Mouse (Mus musculus) NIH3T3 (cell line): Measurements from ENCODE around the gene AI661453.
"Not testable (repeated sequence)": the region's sequence is repeated elsewhere in the genome, so short reads cannot be mapped to it uniquely, and the experiment has no call there.

Source experiments
- DNase-seq: peaks from one replicate; pipeline ENCODE4 v3.0.0-alpha.2; 2012; ENCODE audit warnings: low read depth

The AI661453 gene

DNA sequence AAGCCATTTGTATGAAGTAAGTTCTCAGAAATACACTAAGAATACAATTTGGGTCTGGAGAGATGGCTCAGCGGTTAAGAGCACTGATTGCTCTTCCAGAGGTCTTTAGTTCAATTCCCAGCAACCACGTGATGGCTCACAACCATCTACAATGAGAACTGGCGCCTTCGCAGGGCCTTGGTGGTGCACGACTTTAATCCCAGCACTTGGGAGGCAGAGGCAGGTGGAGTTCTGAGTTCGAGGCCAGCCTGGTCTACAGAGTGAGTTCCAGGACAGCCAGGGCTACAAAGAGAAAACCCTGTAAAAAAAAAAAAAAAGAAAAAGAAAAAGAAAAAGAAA is 66.3 kb downstream of the AI661453 start:
- DNase-seq = not testable (repeated sequence)

DNA sequence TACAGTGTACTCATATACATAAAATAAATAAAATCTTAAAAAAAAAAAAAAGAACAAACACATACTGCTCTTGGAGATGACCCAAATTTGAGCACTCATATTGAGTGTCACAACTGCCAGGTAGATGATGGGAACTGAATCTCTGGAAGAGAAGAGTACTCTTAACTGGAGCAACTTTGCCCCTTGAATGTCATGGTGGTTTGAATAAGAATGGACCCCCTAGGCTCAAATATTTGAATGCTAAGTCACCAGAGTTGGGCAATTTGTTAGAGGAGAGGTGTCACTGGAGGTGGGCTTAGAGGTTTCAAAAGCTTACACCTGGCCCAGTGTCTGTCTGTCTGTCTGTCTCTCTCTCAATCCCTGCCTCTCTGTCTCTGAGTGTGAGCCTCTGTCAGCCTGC is 67.3 kb downstream of the AI661453 start:
- no peak for DNase-seq

DNA sequence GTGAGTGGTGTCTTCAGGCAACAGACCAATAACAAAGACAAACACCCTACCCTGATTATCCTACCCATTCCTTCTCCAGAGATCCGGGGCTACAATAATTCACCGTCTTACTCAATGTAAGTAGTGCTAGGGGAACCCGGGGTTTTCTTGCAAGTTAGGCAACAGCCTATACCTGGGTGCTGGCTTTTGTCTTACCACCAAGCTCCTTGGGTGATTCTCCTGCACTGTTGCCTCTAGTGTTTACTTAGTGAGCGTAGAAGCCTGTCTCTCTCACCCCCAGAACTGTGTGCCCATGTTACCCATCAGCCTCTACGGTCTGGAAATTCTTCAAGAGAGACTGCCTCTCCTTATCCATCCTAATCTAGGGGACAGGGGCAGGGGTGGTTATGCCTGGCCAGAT is 67.8 kb downstream of the AI661453 start:
- DNase-seq = no peak

DNA sequence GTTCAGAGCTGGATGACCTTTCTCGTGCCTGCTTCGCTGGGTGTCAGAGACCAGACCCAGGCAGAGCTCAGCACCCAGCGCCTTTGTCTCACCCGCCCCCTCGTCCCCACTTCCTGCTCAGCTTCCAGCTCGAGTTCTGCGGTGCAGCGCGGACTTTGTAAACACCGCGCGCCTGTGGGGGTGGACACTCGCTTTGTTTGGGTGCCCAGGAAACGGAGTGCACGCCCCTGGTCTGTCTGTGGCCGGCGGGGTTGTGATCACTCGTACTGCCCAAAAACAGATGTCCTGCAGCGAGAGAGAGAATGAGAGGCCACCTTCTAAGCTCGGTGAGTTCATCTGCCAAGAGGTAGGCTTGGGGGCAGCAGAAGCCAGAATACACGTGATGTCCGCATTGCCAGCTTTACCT is 68.5 kb downstream of the AI661453 start, which contains the start of gene Ccnd3:
Gene Ccnd3 (plus strand): TSS at position 111 of the 406 bp plus-strand sequence.
- DNase-seq = peak; percentile 63

DNA sequence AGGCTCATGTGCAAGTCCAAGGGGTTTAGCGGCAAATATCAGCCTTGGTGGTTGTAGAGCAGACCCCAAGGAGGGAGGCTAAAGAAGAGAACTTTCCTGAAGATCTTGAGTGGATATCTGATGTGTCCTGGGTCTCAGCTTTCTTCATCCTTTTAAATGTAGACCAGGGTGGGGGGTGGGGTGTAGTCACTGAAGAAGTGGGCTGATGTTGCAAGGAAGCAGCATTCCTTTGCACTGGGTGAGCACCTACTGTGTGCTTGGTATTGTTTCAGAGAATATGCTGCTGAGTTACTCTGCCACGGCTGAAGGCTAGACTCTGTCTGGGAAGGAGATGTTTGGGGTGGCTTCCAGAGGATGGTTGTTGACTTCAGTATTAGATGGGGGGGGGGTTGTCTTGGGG is 69.2 kb downstream of the AI661453 start:
- DNase-seq = no peak

DNA sequence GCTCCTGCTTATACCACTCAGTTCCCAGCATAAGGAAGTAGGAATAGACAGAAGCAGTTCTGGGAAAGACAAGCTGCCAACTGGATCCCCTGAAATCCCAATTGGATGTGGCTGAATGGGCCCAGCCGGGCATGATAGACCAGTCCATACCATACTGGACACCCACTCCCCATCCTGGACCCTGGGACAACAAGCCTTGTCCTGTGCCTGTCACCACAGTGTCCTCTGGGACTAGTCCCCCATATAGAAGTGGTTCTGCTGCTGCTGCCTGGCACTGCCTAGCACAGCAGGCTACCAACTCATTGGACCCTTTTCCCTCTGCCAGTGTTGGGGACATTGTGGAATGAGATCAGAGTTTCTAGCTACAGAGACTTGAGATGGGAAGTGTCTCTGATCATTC is 69.6 kb downstream of the AI661453 start:
- no peak for DNase-seq

DNA sequence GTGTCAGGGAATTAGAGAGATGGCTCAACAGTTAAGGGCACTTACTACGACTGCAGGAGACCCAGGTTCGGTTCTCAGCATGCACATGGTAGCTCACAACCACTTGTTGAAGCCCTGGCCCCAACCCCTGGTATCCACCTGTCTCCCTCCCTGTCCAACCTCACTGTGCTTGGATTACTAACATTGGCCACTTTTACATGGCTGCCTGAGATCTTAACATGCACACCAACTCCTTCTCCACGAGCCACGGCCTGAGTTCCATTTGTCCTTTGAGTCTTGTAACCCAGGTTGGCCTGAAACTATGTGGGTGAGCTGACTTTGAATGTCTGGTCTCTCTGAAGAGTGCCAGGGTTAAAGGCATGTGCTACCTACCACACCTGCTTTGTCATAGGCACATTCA is 70.3 kb downstream of the AI661453 start:
- no peak for DNase-seq

DNA sequence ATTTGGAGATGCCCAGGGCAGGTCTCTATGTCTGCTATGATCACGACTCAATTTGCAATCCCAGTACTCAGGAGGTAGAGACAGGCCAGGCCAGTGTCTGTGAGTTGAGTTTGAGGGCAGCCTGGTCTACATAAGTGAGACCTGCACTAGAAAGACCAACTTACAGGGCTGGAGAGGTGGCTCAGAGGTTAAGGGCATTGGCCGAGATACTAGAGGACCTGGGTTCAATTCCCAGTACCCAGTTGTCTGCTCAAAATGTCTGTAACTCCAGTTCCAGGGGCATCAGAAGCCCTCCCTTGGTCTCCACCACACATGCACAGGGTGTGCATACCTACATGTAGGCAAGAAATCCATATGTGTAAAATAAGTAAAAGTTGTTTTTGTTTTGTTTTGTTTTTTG is 71.1 kb downstream of the AI661453 start:
- DNase-seq = no peak

DNA sequence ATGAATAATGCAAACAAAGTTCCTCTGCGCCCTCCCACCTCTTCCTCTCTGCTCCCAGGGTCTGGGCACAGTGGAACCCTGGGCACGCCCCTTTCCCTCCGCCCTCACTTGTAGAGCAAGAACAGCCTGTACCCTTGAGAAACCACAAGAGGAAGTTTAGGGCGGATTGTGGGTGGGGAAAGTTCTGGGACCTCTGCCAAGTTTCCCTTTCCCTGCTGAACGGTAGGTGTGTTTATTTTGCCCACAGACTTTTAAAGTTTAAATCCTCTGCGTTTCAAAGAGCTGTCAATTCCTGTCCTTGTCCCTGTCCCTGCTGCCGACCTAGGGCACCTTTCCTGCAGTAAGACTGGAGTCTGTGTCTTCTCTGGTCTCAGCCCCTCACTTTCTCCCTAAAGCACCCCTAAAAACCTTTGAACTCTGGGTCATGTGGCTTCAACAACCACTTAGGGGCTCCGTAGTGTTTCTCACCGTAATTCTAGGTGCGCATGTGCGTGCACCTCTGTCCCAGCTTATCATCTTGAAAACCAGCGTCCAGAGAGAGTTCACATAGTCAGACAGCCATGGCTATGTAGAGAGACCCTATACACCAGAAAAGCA is 71.7 kb downstream of the AI661453 start:
- peak; percentile 96 for DNase-seq

DNA sequence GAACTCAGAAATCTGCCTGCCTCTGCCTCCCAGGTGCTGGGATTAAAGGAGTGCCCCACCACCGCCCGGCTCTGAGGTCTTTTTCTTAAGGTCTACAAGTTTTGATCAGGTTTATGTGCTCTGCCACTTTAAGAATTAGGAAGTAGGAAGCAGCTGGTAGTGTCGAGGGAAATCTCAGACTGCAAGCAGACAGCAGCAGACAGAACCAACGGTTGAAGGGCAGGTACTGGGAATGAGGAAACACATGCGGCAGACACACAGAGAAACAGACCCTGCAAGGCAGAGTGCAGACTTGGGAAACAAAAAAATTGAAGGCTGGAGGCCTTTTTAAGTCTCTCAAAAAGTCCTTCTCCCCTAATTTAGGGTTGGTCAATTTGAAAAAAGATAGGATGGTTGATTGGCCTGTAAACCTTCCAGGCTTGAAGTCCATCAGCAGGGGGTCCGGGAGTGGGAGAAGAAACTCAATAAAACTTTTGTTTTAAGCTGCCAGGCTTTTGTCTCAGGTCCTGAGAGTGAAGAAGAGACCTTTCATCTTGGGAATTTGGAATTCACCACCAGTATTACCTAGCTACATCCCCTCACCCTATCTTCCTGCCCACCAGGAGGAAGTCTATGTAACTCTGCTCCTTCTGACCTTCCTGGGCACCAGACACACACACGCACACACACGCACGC is 72.8 kb downstream of the AI661453 start:
- no peak for DNase-seq

DNA sequence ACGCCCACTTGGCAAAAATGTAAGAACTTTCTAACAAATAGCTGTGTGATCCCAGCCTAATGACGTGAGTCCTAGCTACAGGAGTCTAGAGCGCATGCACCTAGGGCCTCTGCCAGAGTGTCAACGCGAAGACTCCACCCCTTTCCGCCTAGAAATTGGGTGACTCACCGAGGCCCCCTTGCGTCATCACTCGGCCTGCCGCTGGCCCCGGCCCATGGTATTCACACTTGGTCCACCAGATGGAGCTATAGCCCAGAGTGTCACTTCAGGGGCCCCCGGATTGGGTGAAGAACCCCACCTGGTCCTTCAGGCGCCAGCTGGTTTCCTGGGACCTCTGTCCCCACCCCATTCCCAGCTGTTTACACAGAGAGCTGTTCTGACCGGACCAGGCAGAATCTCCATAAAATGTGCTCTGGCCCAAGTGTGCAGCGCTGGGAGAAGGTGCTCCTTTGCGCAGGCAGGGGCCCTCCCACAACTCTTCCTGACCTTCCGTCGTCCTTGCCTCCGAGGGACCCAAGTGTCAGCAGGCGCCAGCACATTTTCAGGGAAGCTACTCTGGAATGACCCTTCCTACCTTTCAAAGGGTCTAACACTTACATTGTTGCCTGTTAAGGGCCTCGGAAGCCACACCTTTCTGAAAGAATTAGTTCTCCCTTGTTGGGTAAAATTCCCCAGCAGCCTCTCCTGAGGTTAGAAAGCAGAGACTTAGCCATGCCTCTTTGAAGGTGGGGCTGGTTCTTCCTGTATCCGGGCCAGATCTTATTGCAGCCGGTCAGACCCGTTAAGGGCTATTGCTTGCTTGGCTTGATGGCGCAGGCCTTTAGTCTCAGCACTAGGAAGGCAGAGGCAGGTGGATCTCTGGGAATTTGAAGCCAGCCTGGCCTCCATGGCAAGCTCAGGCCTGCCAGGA is 75.0 kb downstream of the AI661453 start:
- DNase-seq = peak; percentile 99

DNA sequence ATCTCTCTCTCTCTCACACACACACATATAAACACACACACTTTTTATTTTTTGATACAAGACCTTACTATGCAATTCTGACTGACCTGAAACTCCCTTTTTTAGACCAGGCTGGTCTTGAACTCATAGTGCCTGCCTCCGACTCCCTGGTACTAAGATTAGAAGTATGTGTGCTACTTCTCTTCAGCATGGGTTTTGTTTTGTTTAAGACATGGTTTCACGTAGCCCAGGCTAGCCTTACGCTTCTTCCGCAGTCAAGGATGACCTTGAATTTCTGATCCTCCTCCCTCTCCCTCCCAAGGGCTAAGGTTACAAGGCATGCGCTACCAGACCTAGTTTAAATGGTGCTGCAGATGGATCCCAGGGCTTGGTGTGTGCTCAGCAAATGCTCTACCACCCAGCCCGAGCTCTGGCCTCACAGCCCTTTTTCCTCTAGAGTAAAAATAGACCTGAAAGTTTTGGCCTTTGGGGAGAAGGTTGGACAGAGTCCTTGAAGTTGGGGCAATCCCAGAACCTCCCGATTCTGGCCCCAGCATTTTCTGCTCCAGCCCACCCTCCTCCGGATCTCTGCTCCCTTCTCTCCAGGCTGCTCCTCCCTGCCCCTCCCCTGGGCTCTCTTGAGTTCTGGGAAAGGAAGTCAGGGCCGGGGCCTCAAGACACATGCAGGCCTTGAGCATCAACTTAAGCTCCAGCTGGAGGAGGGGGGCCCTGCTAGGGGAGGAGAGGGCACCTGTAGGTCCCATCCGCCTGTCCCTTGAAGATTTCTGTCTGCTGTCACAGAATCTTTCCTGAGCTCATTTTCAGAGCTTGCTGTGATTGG is 76.8 kb downstream of the AI661453 start:
- peak; percentile 56 for DNase-seq

DNA sequence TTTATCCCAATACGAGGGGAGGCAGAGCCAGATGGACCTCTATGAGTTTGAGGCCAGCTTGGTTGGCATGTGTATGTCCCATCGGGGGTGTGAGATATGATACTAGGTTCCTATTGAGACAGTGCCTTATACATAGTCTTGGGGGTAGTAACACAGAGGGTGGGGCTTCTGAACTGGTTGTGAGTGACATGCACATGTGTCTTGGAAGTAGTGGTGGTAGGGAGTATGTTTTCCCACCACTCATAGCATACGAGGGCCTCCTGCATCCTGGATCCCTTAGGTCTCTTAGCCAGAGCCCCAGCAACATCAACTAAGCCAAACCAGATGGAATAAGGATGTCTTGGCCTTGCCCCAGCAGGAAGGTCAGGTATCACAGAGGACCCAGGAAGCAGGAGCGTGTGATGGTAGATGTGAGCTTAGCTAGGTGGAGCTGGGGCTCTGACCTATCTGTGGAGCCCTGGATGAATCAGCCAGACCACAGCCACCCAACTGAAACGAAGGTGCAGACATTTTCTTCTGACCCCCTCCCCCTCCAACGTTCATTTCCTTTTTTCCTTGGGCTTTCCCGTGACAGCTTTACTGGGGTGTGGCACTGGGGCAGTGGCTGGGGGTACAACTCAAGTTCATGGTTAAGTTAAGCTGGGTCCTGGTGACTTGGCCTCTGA is 78.9 kb downstream of the AI661453 start:
- DNase-seq = no peak

DNA sequence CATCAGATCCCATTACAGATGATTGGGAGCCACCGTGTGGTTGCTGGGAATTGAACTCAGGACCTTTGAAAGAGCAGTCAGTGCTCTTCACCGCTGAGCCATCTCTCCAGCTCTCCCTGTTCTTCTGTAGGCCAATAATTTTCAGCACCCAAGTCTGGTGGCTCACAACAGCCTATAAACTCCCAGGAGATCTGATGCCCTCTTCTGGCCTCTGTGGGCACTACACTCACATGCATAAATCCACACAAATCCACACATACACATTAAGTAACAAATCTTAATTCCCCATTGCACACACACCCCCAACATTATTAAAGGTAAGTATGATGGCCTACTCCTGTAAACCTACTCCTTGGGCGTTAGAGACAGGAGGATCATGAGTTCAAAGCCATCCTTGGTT is 79.8 kb downstream of the AI661453 start:
- peak; percentile 40 for DNase-seq

DNA sequence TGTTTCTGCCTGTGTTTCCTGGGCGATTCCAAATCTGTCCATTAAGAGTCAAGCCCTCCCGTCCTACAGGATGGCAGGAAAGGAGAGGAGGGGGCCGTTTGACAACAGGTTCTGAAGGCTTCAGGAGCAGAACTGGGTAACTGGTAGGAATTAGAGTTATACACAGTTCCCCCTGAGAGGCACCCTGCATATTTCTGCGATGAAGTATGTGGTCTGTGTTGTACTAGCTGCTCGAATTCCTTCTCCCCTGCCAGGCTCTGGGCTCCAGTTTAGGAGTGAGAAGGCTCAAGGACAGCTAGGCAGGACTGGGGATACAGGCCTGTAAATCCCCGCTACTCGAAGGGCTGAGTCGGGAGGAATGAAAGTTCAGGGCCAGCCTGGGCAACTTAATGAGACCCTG is 81.8 kb downstream of the AI661453 start:
- peak; percentile 86 for DNase-seq
